Mouse (Mus musculus) heart, postnatal 25 days (tissue): ENCODE data around the gene Cdh13. TPM values are rescaled to one million over a fixed set of nuclear protein-coding genes. Genes with fewer than 3 reads are reported as not detected.
"Not testable (repeated sequence)": the region's sequence is repeated elsewhere in the genome, so short reads cannot be mapped to it uniquely, and the experiment has no call there.

ENCODE experiments used
- DNase-seq: peaks from one replicate; pipeline ENCODE4 v3.0.0; 2022; ENCODE audit warnings: low spot score
- intact Hi-C: fragments of 180-260 bp; cut with DNase I; formaldehyde crosslinking; loops from one replicate; pipeline ENCODE4 v1.15.1; 2025
- total RNA-seq, 2 experiments: library from RNA; stranded (reverse); gene quantifications; 2 replicates each; pipeline ENCODE4 v1.2.3; 2021

Gene Cdh13
- total RNA-seq, 2 experiments from 2014 or later = 147 to 186 TPM

DNA sequence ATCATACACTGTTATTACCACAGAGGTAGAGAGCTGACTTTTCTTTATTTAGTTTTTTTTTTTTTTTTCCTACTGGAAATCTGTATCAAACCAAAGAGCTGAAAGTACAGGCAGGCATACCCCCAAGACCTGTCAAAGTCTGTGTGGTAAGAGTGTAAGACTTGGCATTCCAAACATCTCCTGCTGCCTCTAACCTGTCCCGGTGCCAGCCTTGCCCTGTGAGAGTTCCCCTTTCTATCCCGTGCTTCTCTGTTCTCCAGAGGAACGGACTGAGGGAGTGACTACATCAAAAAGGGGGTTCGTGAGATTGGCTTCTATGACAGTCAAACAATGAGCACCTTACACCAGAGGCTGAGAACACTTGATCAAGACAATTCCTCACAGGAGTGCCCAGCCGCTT lies 458.2 kb downstream of the Cdh13 start:
- DNase-seq = no peak
- intact Hi-C loops = no loop called here

GRCm38 (mm10) chr8:118744991-118745390 lies 461.5 kb downstream of the Cdh13 start:
- intact Hi-C loops = no loop called here
- no peak for DNase-seq

DNA sequence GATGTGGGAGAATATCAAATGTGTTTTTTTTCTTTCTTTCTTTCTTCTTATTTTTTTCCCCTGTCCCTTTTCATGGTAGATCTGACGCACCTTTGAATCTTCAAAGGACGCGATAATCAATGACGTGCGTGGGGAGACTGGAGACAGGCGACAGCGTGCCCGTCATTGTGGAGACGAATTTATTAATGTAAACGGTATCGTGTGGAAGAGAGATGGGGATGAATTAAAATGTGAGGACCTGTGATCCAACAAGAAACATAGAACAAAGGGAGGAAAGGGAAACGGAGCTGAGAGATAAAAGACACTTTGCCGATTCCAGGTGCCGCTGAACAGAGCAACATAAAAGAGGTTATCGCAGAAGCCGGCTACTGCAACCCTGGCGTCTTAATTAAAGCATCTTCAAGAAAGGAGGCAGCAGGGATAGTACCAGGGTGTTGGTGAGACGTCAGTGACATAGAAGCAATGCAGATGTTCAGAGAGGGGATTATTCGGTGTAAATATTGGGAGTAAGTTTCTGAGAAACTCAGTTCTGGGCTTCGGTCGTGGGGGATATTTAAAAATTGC lies 464.6 kb downstream of the Cdh13 start:
- DNase-seq = no peak
- intact Hi-C loops = no loop called here

DNA sequence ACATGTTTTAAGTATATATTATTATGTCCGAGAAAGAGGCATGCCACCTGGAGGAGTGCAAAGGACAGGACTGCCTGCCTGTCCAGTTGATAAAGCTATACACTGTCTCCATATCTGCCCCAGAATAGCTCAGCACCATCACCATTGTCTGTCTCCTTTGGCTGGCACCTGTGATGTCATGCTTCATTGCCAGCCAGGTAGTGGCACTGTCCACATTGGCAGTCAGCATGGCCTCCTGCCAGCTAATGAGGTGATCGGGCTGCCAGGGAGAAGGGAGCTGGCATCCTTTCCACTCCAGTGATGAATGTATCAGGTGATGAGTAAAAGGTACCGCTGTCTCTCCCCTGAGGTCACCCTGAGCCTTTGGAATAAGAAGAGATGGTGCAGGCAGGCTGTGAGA lies 465.7 kb downstream of the Cdh13 start:
- no peak for DNase-seq

GRCm38 (mm10) chr8:118749786-118750185 lies 466.3 kb downstream of the Cdh13 start:
- no peak for DNase-seq
- intact Hi-C loops = no loop called here

More for the DNA sequence above, 465.7 kb downstream of the Cdh13 start:
- intact Hi-C loops = no loop called here

DNA sequence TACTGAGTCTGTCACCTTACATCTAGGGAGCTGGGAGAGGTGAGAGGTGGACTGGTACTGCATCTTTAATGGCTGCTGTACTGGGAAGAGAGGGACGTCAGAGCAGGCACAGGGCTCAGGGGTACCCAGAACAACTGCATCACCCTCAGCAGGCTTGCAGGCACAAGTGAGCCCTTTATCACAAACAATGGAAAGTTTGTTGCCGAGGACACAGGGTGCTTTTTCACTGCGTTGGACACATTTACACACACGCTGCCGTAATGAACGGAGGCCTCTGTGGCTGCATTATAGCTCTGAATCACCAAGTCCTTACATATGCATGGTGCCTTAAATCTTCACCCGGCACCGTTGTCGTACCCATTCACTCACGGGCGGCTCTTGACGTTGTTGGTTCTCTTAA lies 470.2 kb downstream of the Cdh13 start:
- intact Hi-C loops = no loop called here
- no peak for DNase-seq

DNA sequence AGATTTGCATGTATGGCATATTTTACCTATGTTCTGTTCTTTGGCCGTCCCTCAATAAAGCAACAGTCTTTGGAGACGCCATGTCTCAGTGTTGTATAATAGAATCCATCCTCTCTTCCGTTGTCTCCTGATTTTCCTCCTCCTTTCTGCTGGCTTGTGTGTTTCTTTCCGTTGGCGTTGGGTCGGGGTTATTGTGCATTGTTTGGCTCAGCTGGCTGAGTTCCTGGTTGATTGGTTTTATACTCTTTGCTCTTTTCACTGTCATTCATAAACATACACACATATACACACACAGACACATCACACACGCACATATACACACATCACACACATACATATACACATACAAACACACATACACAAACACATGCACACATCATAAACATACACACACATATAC lies 470.6 kb downstream of the Cdh13 start:
- no peak for DNase-seq

GRCm38 (mm10) chr8:118777507-118777906 lies 494.0 kb downstream of the Cdh13 start:
- DNase-seq = not testable (repeated sequence)

More for the DNA sequence above, 470.6 kb downstream of the Cdh13 start:
- intact Hi-C loops = no loop called here

GRCm38 (mm10) chr8:118778374-118778773 lies 494.8 kb downstream of the Cdh13 start:
- no peak for DNase-seq
- intact Hi-C loops = no loop called here

More at GRCm38 (mm10) chr8:118777507-118777906, 494.0 kb downstream of the Cdh13 start:
- intact Hi-C loops = not testable (repeated sequence)

DNA sequence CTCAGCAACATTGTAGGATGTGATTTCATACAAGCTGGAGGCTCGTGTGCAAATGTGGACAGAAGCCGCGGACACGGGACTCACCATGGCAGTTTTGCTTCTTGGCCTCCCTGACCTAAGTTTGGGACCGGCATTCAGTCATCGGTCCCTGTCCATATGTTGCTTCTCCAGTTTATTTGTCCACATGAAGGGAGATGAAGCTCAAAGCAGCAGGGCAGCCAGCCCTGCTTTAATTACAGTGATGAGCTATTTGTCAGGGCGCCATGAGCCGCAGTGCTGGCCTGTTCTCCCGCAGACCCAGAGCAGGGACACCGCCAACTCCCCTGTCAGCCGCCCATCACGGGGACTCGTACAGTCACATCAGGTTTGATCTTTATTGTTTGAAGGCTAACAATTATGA lies 502.1 kb downstream of the Cdh13 start:
- no peak for DNase-seq
- intact Hi-C loops = no loop called here

- intact Hi-C loops = no loop called here
- DNase-seq = no peak
Measured at GRCm38 (mm10) chr8:118789649-118790048, 506.1 kb downstream of the Cdh13 start.

DNA sequence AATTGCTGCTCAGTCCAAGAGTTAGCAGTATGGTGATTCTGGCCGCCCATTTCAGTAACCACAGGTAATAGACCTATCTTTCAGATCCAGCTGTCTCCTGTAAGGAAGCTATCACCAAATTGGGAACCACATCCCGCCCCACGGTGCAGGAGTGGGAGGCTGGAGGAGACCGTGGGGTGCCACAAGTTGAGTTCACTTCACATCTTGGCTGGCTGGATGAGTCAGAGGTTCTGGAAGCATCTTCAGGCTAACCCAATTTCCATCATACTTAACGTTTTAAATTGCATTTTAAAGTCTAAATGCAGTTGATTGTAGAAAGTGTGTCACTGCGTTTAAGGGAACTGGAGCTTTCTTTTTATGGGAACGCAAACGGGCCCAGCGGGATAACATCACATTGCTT lies 511.4 kb downstream of the Cdh13 start:
- no peak for DNase-seq
- intact Hi-C loops = no loop called here

DNA sequence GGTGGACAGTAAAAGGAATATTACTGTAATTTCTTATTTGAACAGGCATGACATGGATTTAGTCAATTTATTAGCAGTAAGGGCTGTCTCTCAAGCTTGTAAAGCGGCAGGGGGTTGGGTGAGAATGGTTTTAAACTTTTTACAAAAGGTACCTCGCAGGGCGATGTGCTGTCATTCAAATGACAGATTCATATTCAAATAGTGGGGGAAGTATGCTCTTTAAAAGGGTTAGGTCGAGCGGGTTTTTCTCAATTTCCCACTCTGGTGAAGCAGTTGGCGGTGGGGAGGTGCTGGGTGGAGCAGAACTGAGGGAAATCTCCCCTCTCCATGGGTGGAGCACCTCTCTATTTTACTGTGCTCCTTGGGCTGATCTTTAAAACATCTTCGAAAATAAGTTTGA lies 513.0 kb downstream of the Cdh13 start:
- intact Hi-C loops = no loop called here
- DNase-seq = no peak

GRCm38 (mm10) chr8:118797127-118797526 lies 513.6 kb downstream of the Cdh13 start:
- intact Hi-C loops = no loop called here
- no peak for DNase-seq

DNA sequence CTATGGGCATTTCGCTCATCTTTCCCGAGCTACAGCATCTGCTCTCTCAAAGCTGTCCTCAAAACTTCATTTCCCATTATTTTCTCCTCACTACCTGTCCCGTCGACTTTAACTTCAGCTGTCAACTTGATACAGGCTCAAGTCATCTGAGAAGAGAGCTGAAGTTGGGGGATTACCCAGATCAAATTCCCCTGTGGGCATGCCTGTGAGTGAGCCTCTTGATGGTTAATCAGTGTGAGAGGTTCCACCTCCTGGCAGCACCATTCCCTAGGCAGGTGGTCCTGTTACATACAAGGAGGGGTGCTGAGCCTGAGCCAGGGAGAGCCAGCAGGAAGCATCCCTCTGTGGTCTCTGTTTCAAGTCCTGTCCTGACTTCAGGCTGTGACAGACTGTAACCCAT lies 519.6 kb downstream of the Cdh13 start:
- intact Hi-C loops = no loop called here
- DNase-seq = no peak

- DNase-seq = no peak
- intact Hi-C loops = no loop called here
Measured at GRCm38 (mm10) chr8:118809660-118810059, 526.1 kb downstream of the Cdh13 start.

DNA sequence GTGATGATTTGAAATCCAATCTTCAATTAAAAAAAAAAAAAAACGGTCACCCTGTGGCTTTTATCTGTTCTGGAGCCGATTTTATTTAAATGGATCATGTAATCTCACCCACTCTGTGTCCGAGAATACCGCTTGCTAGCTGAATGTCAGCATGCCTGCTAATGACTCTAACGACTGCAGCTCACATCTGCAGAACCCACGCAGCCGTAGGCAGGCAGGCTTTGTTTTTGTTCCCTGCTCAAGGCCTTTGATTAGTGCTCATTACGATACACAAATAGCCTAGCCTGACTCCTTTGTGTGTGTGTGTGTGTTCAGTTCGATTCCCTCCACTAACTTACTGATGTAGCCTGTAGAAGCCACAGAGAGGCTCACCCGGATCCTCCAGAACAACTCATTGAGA lies 531.5 kb downstream of the Cdh13 start:
- no peak for DNase-seq
- intact Hi-C loops = no loop called here

GRCm38 (mm10) chr8:118826761-118827160 lies 543.2 kb downstream of the Cdh13 start:
- no peak for DNase-seq
- intact Hi-C loops = no loop called here

DNA sequence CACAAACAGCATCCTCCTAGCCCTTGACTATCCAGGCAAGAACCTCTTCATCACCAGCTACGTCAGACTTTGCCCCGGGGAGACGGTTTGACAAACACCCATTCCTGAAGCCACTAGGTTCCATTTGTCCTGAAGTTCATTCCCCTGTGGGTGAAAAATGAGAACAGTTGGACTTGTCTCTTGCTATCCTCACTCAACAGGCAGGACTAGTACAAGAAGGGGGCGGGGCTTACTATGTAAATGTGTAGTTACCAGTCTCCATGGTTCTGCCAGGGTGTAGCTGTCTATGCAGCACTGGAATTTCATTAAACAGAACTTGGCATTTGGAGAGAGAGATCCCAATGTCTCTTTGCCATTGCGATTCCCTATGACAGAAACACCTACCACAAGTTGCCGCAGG lies 544.2 kb downstream of the Cdh13 start:
- intact Hi-C loops = no loop called here

GRCm38 (mm10) chr8:118830291-118830690 lies 546.8 kb downstream of the Cdh13 start:
- intact Hi-C loops = no loop called here
- no peak for DNase-seq

More for the DNA sequence above, 544.2 kb downstream of the Cdh13 start:
- no peak for DNase-seq

DNA sequence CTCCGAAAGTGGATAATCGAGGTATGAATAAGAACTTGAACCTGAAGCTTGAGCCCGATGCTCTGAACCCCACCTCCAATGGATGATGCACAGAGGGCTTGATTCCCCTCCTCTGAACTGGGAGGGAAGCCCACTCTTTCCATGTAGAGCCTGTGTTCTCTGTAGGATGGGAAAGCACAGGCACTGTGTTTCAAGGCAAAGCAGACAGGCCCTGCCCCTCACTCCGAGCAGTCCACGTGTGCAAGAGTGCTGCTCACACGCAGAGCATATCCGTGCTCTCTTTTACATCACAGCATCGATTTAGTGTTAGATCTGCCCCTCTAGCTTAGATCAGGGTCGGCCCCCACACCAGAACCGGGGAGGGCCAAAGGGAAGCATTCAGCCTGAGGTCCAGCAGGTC lies 547.5 kb downstream of the Cdh13 start:
- DNase-seq = no peak
- intact Hi-C loops = no loop called here

DNA sequence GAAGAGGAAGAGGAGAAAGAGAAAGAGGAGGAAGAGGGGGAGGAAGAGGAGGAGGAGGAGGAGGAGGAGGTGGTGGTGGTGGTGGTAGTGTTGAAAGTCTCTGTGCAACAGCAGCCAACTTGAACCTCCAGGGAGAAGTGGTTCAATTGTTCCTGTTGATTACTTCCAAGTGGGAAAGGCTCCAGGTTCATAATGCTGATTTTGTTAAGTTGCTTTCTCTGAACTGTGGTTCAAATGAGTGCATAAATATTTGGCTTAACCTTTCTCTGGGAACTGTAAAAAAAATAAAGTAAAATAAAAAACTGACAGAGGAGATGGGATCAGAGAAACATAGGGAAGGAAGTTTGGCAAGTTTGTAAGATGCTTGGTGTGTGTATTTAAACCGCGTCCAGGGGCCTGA lies 555.3 kb downstream of the Cdh13 start:
- intact Hi-C loops = no loop called here
- no peak for DNase-seq
